Mouse (Mus musculus) hindbrain, embryonic 14.5 days (tissue): ENCODE measurements at regions not wholly inside any gene's neighbourhood (a gene's known extent, or its start where the extent isn't known, plus 50 kb on each side); places are given as distances from the start of the nearest gene placed in this dataset.
A peak's percentile ranks its signal among the peaks of the same experiment; 100 is the strongest.

Experiments used
- ATAC-seq: fragments of 200-750 bp; cut with Nextera tagmentation; 2 replicates; pipeline ENCODE4 v1.8.0; 2017; ENCODE audit warnings: moderate number of reproducible peaks, mild to moderate bottlenecking, moderate TSS enrichment, moderate library complexity; ENCODE audit not compliant: low FRiP score
- DNase-seq: peaks from one replicate; pipeline ENCODE4 v3.0.0-alpha.2; 2015; ENCODE audit warnings: low spot score
- H3K27ac ChIP-seq: fragments of 300-500 bp; sonication (generic); 2 replicates; pipeline ENCODE4 v1.5.1; 2014; ENCODE audit warnings: mild to moderate bottlenecking, moderate library complexity
- H3K27me3 ChIP-seq: fragments of 300-500 bp; sonication (generic); 2 replicates; pipeline ENCODE4 v1.6.1; 2014; ENCODE audit warnings: mild to moderate bottlenecking, low read length, mixed read lengths; ENCODE audit not compliant: control insufficient read depth, insufficient read depth
- H3K36me3 ChIP-seq: fragments of 300-500 bp; sonication (generic); replicated peaks from 2 replicates; pipeline ENCODE4 v1.6.1; 2014; ENCODE audit not compliant: control insufficient read depth, insufficient read depth
- H3K4me1 ChIP-seq: fragments of 300-500 bp; sonication (generic); replicated peaks from 2 replicates; pipeline ENCODE4 v1.6.1; 2014; ENCODE audit warnings: antibody characterized with exemption, low read length, mixed read lengths; ENCODE audit not compliant: control insufficient read depth, insufficient read depth
- H3K4me2 ChIP-seq: fragments of 300-500 bp; sonication (generic); replicated peaks from 2 replicates; pipeline ENCODE4 v1.6.1; 2014; ENCODE audit warnings: mild to moderate bottlenecking, moderate library complexity
- H3K4me3 ChIP-seq: fragments of 300-500 bp; sonication (generic); replicated peaks from 2 replicates; pipeline ENCODE4 v1.5.1; 2014; ENCODE audit warnings: mild to moderate bottlenecking, low read length
- H3K9ac ChIP-seq: fragments of 300-500 bp; sonication (generic); 2 replicates; pipeline ENCODE4 v1.6.1; 2014
- H3K9me3 ChIP-seq: fragments of 300-500 bp; sonication (generic); 2 replicates; pipeline ENCODE4 v1.6.1; 2016; ENCODE audit warnings: low read length; ENCODE audit not compliant: control insufficient read depth
- WGBS: fragments of 180-500 bp; shearing (Covaris S2); extraction: QIAGEN DNeasy Blood & Tissue Kit; methylation state at CpG from one replicate; pipeline ENCODE4 v1.1.7; 2014; 5-methylcytosine and 5-hydroxymethylcytosine counted together

DNA sequence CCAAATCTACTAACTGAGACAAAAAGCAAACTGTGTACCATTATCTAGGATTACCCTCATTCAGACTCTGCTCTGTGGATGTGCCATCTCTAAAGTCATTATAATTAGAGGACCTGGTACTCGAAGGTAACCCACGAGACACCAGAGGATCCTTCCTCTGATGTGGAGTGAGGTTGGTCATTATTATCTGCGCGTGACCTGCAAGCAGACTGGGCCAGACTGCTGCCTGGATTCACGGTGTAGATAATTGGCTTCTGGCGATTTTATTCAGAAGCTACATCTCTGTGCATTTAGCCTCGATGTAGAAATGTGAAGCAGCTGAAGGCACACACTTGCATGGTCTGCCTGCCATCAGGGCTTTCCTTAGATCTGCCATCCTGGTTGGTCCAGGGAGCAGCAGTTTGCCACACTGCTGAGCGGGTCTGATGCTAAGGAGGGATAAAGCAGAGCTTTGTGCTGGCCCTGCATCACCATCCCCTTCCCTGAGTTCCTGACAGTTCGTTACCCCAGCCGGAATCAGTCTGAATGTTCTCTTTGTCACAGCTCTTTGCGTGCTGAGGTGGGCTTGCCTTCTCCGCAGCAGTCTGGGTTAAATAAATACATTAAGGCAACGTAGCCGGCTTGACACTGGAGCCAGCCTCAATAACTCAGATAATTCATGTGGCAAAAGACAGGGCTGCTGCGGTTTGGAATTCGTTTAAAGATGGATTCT, 152.4 kb downstream of the Wdr11 start:
- peak; percentile 38 for DNase-seq
- H3K4me1 ChIP-seq, result peaks cover 13% of the 10 kb centered on the region; the same call in 1 of the 2 replicates
- no peak for ATAC-seq
- no peaks in the 10 kb centered on the region for H3K27me3 ChIP-seq
- H3K4me2 ChIP-seq, result 0 out of 2 replicates have a peak overlapping the region, but pooled peaks have one; percentile 9
- no peaks in the 10 kb centered on the region for H3K36me3 ChIP-seq
- 23% methylated on average over 16 of the region's 16 CpGs for WGBS
- H3K9ac ChIP-seq, result peak overlapping the region; percentile 16; the same call in 1 of the 2 replicates
- H3K9me3 ChIP-seq, result peaks cover 8% of the 10 kb centered on the region
- H3K27ac ChIP-seq, result peak overlapping the region; percentile 62
- H3K4me3 ChIP-seq, result no peak overlapping the region

DNA sequence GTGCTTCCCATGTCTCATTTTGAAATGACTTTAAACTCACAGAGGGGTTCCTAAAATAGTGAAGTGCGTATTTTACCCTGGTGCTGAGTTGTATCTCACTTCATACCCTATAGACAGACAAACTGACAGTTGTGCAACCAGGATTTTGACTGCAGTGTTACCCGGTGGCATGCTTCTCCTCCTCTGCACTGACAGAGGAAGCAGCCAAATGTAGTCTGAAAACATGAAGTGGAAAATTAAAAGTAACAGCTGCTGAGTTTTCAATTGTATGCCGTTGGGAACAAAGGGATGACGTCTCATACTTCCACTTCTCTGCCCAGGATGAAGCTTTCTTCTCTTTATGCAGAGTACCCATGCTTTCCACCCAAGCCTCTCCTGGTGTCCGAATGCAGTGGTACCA, 155.0 kb downstream of the Wdr11 start:
- Histone ChIP-seq H3K9ac (no peak overlapping the region), H3K27me3 (no peaks in the 10 kb centered on the region), H3K36me3 (no peaks in the 10 kb centered on the region), H3K4me2 (no peak overlapping the region), H3K27ac (no peak overlapping the region), H3K9me3 (peaks cover 9% of the 10 kb centered on the region), H3K4me1 (peaks cover 13% of the 10 kb centered on the region; the same call in 1 of the 2 replicates), H3K4me3 (no peak overlapping the region)
- 71% methylated on average over 5 of the region's 5 CpGs for WGBS
- DNase-seq (no peak), ATAC-seq (no peak)

DNA sequence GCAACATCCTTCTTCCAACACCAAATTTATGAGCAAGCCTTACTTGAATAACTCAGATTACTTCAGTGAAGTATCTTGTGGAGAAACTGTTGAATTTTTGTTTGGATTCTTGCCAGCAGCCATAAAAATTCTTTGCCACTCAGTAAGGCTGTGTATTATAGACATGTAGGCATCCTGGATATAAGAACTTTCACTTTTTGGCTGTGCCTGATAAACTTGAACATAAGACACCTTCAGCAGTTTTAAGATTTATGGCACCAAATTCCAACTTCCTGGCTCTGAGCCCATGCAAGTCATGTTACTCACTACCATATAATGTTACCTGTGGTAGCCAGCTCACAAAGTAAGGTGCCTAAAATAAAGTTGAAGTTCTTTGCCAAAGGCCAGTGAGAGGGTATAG, 159.3 kb downstream of the Wdr11 start:
- no peak for ATAC-seq
- Histone ChIP-seq H3K27me3 (no peaks in the 10 kb centered on the region), H3K4me2 (no peak overlapping the region), H3K4me3 (no peak overlapping the region), H3K9me3 (peaks cover 9% of the 10 kb centered on the region), H3K36me3 (no peaks in the 10 kb centered on the region), H3K27ac (no peak overlapping the region), H3K4me1 (no peaks in the 10 kb centered on the region), H3K9ac (no peak overlapping the region)
- no peak for DNase-seq

DNA sequence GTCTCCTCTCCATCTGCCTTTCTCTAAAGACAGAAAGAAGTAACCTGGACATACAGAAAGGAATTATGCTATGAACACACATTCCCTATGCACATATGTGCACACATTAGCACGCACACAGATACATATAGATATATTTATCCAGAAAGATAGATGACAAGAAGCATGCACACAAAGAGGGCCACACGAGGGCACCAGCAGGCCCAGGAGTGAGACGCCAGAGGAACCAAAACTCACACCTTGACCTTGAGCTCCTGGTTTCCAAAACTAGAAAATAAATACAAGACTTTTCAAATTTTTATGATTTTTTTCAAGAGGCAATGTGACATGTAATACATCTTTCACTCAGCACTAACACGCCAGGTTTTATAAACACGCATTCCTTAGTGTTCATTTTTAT, 163.1 kb downstream of the Wdr11 start:
- no peak for DNase-seq
- H3K27me3 ChIP-seq, result no peaks in the 10 kb centered on the region
- no peak for ATAC-seq

DNA sequence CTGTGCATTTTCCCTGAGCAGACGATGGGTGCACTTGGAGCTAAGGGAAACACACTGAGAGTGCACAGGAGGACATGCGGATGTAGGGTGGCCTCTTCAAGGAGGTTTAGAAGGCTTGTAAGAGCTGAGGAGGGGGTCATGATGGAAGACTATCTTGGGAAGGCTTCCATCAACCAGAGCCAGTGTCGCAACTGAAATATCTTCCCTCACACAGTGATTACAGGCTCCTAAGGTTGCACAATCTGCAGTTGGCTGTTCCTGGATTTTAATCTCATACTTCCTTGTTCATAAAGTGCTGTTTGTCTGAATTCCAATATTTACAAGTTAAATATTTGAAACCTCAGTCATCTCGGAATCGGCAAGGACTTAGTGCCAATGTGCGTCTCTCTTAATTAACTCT, 164.5 kb downstream of the Wdr11 start:
- Histone ChIP-seq H3K27me3 (no peaks in the 10 kb centered on the region), H3K27ac (no peak overlapping the region), H3K9me3 (no peaks in the 10 kb centered on the region), H3K4me1 (no peaks in the 10 kb centered on the region), H3K36me3 (no peaks in the 10 kb centered on the region), H3K4me2 (no peak overlapping the region), H3K4me3 (no peak overlapping the region), H3K9ac (no peak overlapping the region)
- 92% methylated on average over 6 of the region's 6 CpGs for WGBS
- DNase-seq (no peak), ATAC-seq (no peak)

More for the DNA sequence above, 163.1 kb downstream of the Wdr11 start:
- Histone ChIP-seq H3K27ac (no peak overlapping the region), H3K36me3 (no peaks in the 10 kb centered on the region), H3K4me3 (no peak overlapping the region), H3K9me3 (no peaks in the 10 kb centered on the region), H3K9ac (no peak overlapping the region), H3K4me1 (no peaks in the 10 kb centered on the region), H3K4me2 (no peak overlapping the region)
- 79% methylated on average over 5 of the region's 5 CpGs for WGBS

DNA sequence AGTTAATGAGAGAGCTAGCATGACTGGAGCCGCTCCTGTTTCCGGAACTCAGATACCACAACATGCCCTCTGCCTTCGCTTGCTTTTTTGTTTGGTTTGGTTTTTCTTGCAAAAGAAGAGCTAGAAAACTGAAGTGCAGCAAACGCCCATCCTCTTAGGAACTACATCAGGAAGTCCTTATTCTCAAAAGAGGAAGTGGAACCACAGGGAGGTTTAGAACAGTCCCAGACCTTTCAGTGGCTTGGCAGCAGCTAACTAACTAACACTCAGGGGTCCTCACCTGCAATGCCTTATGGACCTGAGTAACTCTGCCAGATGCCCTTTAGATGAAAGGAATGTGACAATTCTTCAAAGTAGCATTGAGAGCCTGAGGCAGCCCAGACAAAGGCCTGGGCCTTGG, 168.2 kb downstream of the Wdr11 start:
- H3K27me3 ChIP-seq, result no peaks in the 10 kb centered on the region
- no peaks in the 10 kb centered on the region for H3K9me3 ChIP-seq
- H3K36me3 ChIP-seq, result no peaks in the 10 kb centered on the region
- ATAC-seq, result no peak
- no peak for DNase-seq
- no peak overlapping the region for H3K27ac ChIP-seq
- no peak overlapping the region for H3K9ac ChIP-seq
- H3K4me1 ChIP-seq, result 0 out of 2 replicates have a peak, but pooled peaks cover 8% of the 10 kb centered on the region
- 91% methylated on average over 4 of the region's 4 CpGs for WGBS
- no peak overlapping the region for H3K4me3 ChIP-seq
- no peak overlapping the region for H3K4me2 ChIP-seq

DNA sequence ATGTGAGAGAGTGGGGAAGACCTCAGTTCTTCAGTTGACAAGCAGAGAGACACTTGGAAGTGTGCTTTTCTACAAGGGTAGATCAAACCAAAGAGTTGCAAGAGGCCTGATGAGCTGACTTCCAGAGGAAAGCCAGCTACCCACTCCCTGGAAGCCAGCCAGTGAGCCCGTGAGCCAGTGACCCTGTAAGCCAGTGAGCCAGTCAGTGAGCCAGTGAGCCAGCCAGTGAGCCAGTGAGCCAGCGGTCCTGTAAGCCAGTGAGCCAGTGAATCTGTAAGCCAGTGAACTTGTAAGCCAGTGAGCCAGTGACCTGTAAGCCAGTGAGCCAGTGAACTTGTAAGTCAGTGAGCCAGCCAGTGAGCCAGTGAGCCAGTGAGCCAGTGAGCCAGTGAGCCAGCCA, 168.7 kb downstream of the Wdr11 start:
- no peak for DNase-seq
- 80% methylated on average over 2 of the region's 2 CpGs for WGBS
- ATAC-seq, result no peak

DNA sequence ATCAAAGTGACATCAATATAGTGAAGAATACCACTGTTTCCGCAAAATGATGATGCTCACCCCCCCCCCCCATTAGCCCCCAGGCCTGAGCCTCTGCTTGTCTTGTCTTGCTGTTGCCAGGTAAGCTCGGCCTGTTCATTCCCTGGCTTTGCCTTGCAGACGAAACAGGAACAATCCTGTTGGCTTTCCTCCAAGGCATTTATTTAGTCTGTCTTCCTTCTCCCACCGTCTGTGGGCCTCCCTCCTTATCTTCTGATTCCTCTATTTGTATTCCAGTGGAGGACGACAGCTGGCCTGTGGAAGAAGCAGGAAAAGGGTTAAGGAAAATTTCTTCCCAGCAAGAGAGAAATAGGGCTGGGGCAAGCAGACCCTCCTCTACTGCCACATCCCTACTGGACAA, 172.1 kb downstream of the Wdr11 start:
- H3K4me3 ChIP-seq, result no peak overlapping the region
- 21% methylated on average over 5 of the region's 5 CpGs for WGBS
- 0 out of 2 replicates have a peak, but pooled peaks cover 8% of the 10 kb centered on the region for H3K4me1 ChIP-seq
- H3K9ac ChIP-seq, result no peak overlapping the region
- no peaks in the 10 kb centered on the region for H3K36me3 ChIP-seq
- ATAC-seq, result no peak
- peaks cover 2% of the 10 kb centered on the region; the same call in 1 of the 2 replicates for H3K27me3 ChIP-seq
- no peak overlapping the region for H3K27ac ChIP-seq
- DNase-seq, result no peak
- H3K9me3 ChIP-seq, result no peaks in the 10 kb centered on the region
- no peak overlapping the region for H3K4me2 ChIP-seq

More for the DNA sequence above, 168.7 kb downstream of the Wdr11 start:
- Histone ChIP-seq H3K27ac (no peak overlapping the region), H3K4me3 (no peak overlapping the region), H3K4me2 (no peak overlapping the region), H3K27me3 (no peaks in the 10 kb centered on the region), H3K9me3 (no peaks in the 10 kb centered on the region), H3K9ac (no peak overlapping the region), H3K4me1 (0 out of 2 replicates have a peak, but pooled peaks cover 8% of the 10 kb centered on the region), H3K36me3 (no peaks in the 10 kb centered on the region)

DNA sequence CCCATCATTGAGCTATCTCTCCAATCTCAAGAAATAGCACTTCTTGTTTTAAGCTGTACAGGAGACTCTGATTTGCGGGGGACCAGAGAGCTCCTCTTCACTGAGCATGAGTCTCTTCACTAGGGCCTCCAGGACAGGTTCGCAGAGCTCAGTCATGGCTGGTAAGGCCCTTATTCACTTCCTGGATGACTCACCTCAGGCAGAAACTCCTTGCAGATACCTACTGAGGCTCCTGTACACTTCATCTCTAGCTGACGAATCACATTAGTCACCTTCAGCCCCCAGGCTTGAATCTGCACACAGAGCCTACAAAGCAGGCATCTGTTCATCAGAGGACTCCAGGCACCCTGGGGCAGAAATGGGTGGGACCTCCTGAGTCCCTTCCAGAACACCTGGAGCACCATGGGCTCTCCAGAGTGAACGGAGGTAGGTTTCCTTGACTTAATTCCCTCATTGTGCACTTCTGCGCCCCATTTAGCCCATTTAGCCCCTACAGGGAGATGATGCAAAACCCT, 172.8 kb downstream of the Wdr11 start:
- WGBS, result 94% methylated on average over 5 of the region's 5 CpGs
- Histone ChIP-seq H3K9me3 (no peaks in the 10 kb centered on the region), H3K36me3 (no peaks in the 10 kb centered on the region), H3K4me1 (0 out of 2 replicates have a peak, but pooled peaks cover 8% of the 10 kb centered on the region), H3K27me3 (peaks cover 5% of the 10 kb centered on the region; the same call in 1 of the 2 replicates), H3K4me3 (no peak overlapping the region), H3K27ac (no peak overlapping the region), H3K9ac (no peak overlapping the region), H3K4me2 (no peak overlapping the region)
- DNase-seq (no peak), ATAC-seq (no peak)
